Mouse (Mus musculus) cortical plate, adult 2 months (tissue): ENCODE results near the gene Stxbp3.

ENCODE experiments used
- CTCF ChIP-seq: fragments of 200-500 bp; IDR thresholded peaks from 2 replicates; pipeline ENCODE4 v1.5.1; 2011; ENCODE audit warnings: mild to moderate bottlenecking, control low read depth, low read length; ENCODE audit not compliant: insufficient read depth; ENCODE audit errors: extremely low read depth
- POLR2A ChIP-seq: fragments of 200-500 bp; IDR thresholded peaks from 2 replicates; pipeline ENCODE4 v1.6.1; 2011; ENCODE audit warnings: mild to moderate bottlenecking, low read length, control low read depth; ENCODE audit not compliant: insufficient read depth; ENCODE audit errors: extremely low read depth

DNA sequence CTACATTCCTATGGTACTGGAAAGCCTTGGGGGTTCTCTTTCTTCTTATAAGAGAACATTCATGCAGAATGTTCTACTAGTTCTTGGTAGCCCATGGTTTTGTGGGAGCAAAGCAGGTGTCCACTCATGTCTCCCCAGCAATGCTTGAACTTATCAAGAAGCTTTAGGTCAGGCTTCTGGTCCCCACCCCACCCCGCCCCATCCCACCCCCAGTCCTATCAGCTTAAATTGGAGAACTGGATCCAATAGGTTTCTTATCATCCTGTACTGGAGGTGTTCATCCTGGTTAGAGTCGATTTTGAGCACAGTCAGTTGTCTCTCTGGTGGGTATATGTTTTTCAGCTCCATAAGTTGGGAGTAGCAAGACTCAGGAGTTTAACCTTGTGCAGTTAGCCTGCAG lies 84.8 kb downstream of the Stxbp3 start:
- no peak for TF ChIP-seq POLR2A
- no peak for TF ChIP-seq CTCF
